Mouse (Mus musculus): ENCODE results near the gene Rce1. TPM values are rescaled to one million over a fixed set of nuclear protein-coding genes. Genes with fewer than 3 reads are reported as not detected.

Gene Rce1
- total RNA-seq (2012; rRNA removed) (37.1 and 43.1 TPM in 2 replicates), polyA plus RNA-seq (2012; ENCODE audit: insufficient read depth in 1 of 2, insufficient read length in 2 of 2, low read depth in 1 of 2, low replicate concordance in 2 of 2, missing spikeins in 1 of 2) (10 to 100 TPM in 1 of 2 experiments, not detected in 1; 67.8 TPM)

- Histone ChIP-seq H3K36me3 (ENCODE audit: control insufficient read depth in 1 of 2, insufficient read depth in 2 of 2, low read length in 2 of 2) (peaks cover 0 to 6% of the 10 kb centered on the region in 2 experiments; a peak in 2 of 4 replicates), H3K4me3 (ENCODE audit: control insufficient read depth in 1 of 2, insufficient read depth in 1 of 2, low read depth in 2 of 2, low read length in 2 of 2) (peak within 1 kb of the TSS; percentile 87 to 95), H3K27me3 (ENCODE audit: control insufficient read depth in 1 of 2, insufficient read depth in 2 of 2, low read length in 2 of 2) (no peaks in the 10 kb centered on the region), H3K4me1 (ENCODE audit: control insufficient read depth in 1 of 2, insufficient read depth in 2 of 2, low read length in 2 of 2) (peaks cover 0 to 13% of the 10 kb centered on the region in 2 experiments; a peak in 3 of 4 replicates), H3K27ac (ENCODE audit: control insufficient read depth, low read depth, low read length) (peak within 1 kb of the TSS; percentile 83), H3K79me2 (ENCODE audit: control insufficient read depth, insufficient read depth, low read length, poor library complexity) (peaks cover 18% of the 10 kb centered on the region), H3K9ac (ENCODE audit: control insufficient read depth, low read depth, low read length, poor library complexity, severe bottlenecking) (peak within 1 kb of the TSS; percentile 95), H3K9me3 (replicated peaks; ENCODE audit: insufficient read depth, low read length) (no peaks in the 10 kb centered on the region)
- TF ChIP-seq MEF2A (IDR thresholded peaks at IDR 0.05; ENCODE audit: extremely low read depth, insufficient replicate concordance, low read depth, low read length, poor library complexity, severe bottlenecking) (no peak), RCOR1 (IDR thresholded peaks at IDR 0.05; ENCODE audit: low read depth, low read length) (no peak), MYB (IDR thresholded peaks at IDR 0.05; ENCODE audit: low read depth, low read length) (no peak), POLR2A (IDR thresholded peaks at IDR 0.05; ENCODE audit: control insufficient read depth in 1 of 2, insufficient read depth in 1 of 2, low read depth in 1 of 2, low read length in 2 of 2, poor library complexity in 1 of 2) (peak; percentile 80 to 81), MYC (IDR thresholded peaks at IDR 0.05; ENCODE audit: low read depth, low read length) (peak; percentile 92), UBTF (IDR thresholded peaks at IDR 0.05; ENCODE audit: borderline replicate concordance, insufficient read depth, low read depth, low read length) (no peak), NELFE (IDR thresholded peaks at IDR 0.05; ENCODE audit: low read depth, low read length) (peak; percentile 89), SIN3A (IDR thresholded peaks at IDR 0.05; ENCODE audit: low read length) (peak; percentile 98), HCFC1 (IDR thresholded peaks at IDR 0.05; ENCODE audit: low read depth, low read length) (peak; percentile 90), TCF12 (IDR thresholded peaks at IDR 0.05; ENCODE audit: low read depth, low read length) (peak; percentile 43; the same call in 1 of the 2 replicates), USF1 (IDR thresholded peaks at IDR 0.05; ENCODE audit: low read depth, low read length) (peak; percentile 40; the same call in 1 of the 2 replicates), ZC3H11A (IDR thresholded peaks at IDR 0.05; ENCODE audit: low read depth, low read length) (no peak), ELF1 (IDR thresholded peaks at IDR 0.05; ENCODE audit: low read depth, low read length) (0 out of 2 replicates have a peak, but pooled peaks have one; percentile 49), ZKSCAN1 (IDR thresholded peaks at IDR 0.05; ENCODE audit: low read depth, low read length) (no peak), MXI1 (IDR thresholded peaks at IDR 0.05; ENCODE audit: low read depth, low read length) (peak; percentile 99), SMC3 (IDR thresholded peaks at IDR 0.05; ENCODE audit: low read depth, low read length) (no peak), ETS1 (IDR thresholded peaks at IDR 0.05; ENCODE audit: low read depth, low read length) (peak; percentile 47; the same call in 1 of the 2 replicates), MAX (IDR thresholded peaks at IDR 0.05; ENCODE audit: low read length) (peak; percentile 92), E2F4 (IDR thresholded peaks at IDR 0.05; ENCODE audit: borderline replicate concordance, low read depth, low read length) (no peak), MAZ (IDR thresholded peaks at IDR 0.05; ENCODE audit: low read depth, low read length) (0 out of 2 replicates have a peak, but pooled peaks have one; percentile 33), NRF1 (IDR thresholded peaks at IDR 0.05; ENCODE audit: insufficient read depth, low read depth, low read length, poor library complexity, severe bottlenecking) (peak; percentile 59), TBP (IDR thresholded peaks at IDR 0.05; ENCODE audit: low read depth, low read length) (0 out of 2 replicates have a peak, but pooled peaks have one; percentile 53)
- peak; percentile 95 for DNase-seq (ENCODE audit: low read depth, low spot score)
Measured at GRCm38 (mm10) chr19:4625179-4625828, at the start of gene Rce1. Rce1 (minus strand) TSS chr19:4625641.
